Comparison of ENCODE assay signal across 31 mouse cellular contexts in genomic region chr7:25383385-25383784, GRCm38 (mm10). TPM values are rescaled to one million over a fixed set of nuclear protein-coding genes. Genes with fewer than 3 reads are reported as not detected.
"Had no signal": no experiment of that assay in that cellular context is flagged by ENCODE, and none has a peak within 500 bp of the region (broad histone marks: within the 10 kb centered on the region; RNA-seq: fewer than 3 reads in every experiment).

No protein-coding gene starts in this region.

- H3K27me3 ChIP-seq: heart, embryonic 12.5 days; intestine, embryonic 15.5 days; kidney, embryonic 15.5 days; limb, embryonic 12.5 days; liver, embryonic 13.5 days; liver, embryonic 15.5 days had no signal

- DNase-seq: gastrocnemius, postnatal 14 days; gastrocnemius, postnatal 36 days; heart, adult 11 months; heart, postnatal 10 days; heart, postnatal 4 days; kidney, adult 18-20 months; kidney, adult 9 months; kidney, postnatal 4 days; liver; liver, embryonic 13.5 days; liver, postnatal 0 days had no signal

- H3K4me3 ChIP-seq: heart, adult 2 months; heart, embryonic 12.5 days; hindbrain, embryonic 10.5 days; hindbrain, embryonic 12.5 days; intestine, embryonic 15.5 days; kidney, embryonic 15.5 days; layer of hippocampus, adult 2 months; left cerebral cortex, adult 2 months; limb, embryonic 10.5 days; limb, embryonic 12.5 days; liver, embryonic 13.5 days; liver, embryonic 15.5 days had no signal

- H3K27ac ChIP-seq: heart, adult 2 months; hindbrain, embryonic 10.5 days; hindbrain, embryonic 12.5 days; hindbrain, embryonic 14.5 days; intestine, embryonic 15.5 days; kidney, embryonic 15.5 days; kidney, postnatal 0 days; layer of hippocampus, adult 2 months; left cerebral cortex, adult 2 months; limb, embryonic 10.5 days; limb, embryonic 12.5 days; liver, embryonic 13.5 days; liver, embryonic 15.5 days had no signal

- H3K9me3 ChIP-seq: heart, embryonic 12.5 days; hindbrain, embryonic 10.5 days; hindbrain, embryonic 12.5 days; intestine, embryonic 15.5 days; kidney, embryonic 15.5 days; limb, embryonic 10.5 days; limb, embryonic 12.5 days; liver, embryonic 13.5 days; liver, embryonic 15.5 days had no signal

- H3K4me2 ChIP-seq: heart, embryonic 12.5 days; hindbrain, embryonic 12.5 days; hindbrain, embryonic 14.5 days; intestine, embryonic 15.5 days; kidney, embryonic 15.5 days; limb, embryonic 12.5 days; liver, embryonic 11.5 days; liver, embryonic 13.5 days; liver, embryonic 15.5 days had no signal

- ATAC-seq: hindbrain, embryonic 16.5 days; inflammation-experienced regulatory T-cells, adult 6 months; intestine, embryonic 15.5 days; intestine, postnatal 0 days; liver, postnatal 0 days had no signal

- H3K9ac ChIP-seq: heart, embryonic 12.5 days; hindbrain, embryonic 12.5 days; hindbrain, embryonic 14.5 days; intestine, embryonic 15.5 days; kidney, embryonic 15.5 days; limb, embryonic 12.5 days; liver, embryonic 13.5 days; liver, embryonic 15.5 days; liver, postnatal 0 days had no signal

RNA-seq across cellular contexts. Expression of gene Cnfn, which starts 13.9 kb away (rescaled TPM):
- polyA plus RNA-seq: gonadal fat pad, adult 2 months; heart, adult 2 months; heart, embryonic 12.5 days; heart, embryonic 14.5 days; hindbrain, embryonic 10.5 days; hindbrain, embryonic 12.5 days; hindbrain, embryonic 14.5 days; inflammation-experienced regulatory T-cells, adult 6 months; kidney, postnatal 0 days; limb, embryonic 10.5 days; limb, embryonic 12.5 days; liver, embryonic 11.5 days; liver, postnatal 0 days had no signal

RNA-seq across cellular contexts. Expression of gene Cxcl17, which starts 29.3 kb away (rescaled TPM):
- polyA plus RNA-seq: gonadal fat pad, adult 2 months; heart, embryonic 12.5 days; inflammation-experienced regulatory T-cells, adult 6 months; intestine, embryonic 15.5 days; limb, embryonic 14.5 days; liver, embryonic 13.5 days; liver, embryonic 15.5 days; liver, postnatal 0 days had no signal
